Mouse (Mus musculus): ENCODE measurements around the gene Adgrd1. TPM values are rescaled to one million over a fixed set of nuclear protein-coding genes. Genes with fewer than 3 reads are reported as not detected.
A peak's percentile ranks its signal among the peaks of the same experiment; 100 is the strongest.

The Adgrd1 gene
- polyA plus RNA-seq, 1 experiment from 2014 or later: 2.1 TPM

DNA sequence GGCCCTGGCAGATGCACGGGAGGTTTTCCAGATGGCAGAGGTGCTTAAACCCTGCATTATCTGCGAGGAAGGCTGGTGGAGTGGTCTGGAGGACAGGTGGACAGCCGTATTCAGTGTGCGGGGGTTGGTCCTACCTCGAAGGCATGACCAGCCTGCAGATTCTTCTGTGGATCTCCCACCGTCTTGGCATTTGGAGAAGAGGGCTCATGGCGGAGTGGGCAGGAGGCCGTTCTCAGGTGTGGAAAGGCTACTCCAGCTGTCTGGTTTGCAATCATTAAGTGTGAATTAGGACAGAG is 32.8 kb upstream of the Adgrd1 start:
- peaks cover 2% of the 10 kb centered on the region; the same call in 1 of the 2 replicates for H3K4me1 ChIP-seq (ENCODE audit: control insufficient read depth, insufficient read depth, low read length)
- no peak for ATAC-seq (ENCODE audit: insufficient number of reproducible peaks, insufficient read depth, low FRiP score, low read depth)

GRCm38 (mm10) chr5:129064186-129064585 is 32.4 kb upstream of the Adgrd1 start:
- Histone ChIP-seq H3K27me3 (ENCODE audit: control insufficient read depth, insufficient read depth, low read length) (peaks cover 3% of the 10 kb centered on the region; the same call in 1 of the 2 replicates), H3K9ac (replicated peaks; ENCODE audit: low read depth, low read length) (no peak overlapping the region), H3K36me3 (ENCODE audit: control insufficient read depth, insufficient read depth, low read length) (no peaks in the 10 kb centered on the region), H3K9me3 (ENCODE audit: control insufficient read depth, low read depth, low read length) (no peaks in the 10 kb centered on the region), H3K4me1 (ENCODE audit: control insufficient read depth, insufficient read depth, low read length) (peaks cover 2% of the 10 kb centered on the region; the same call in 1 of the 2 replicates), H3K27ac (ENCODE audit: low read length) (no peak overlapping the region), H3K4me2 (replicated peaks; ENCODE audit: low read depth, low read length) (no peak overlapping the region), H3K4me3 (ENCODE audit: low read depth, low read length) (no peak overlapping the region)
- 56% methylated on average over 11 of the region's 11 CpGs for WGBS
- no peak for ATAC-seq (ENCODE audit: insufficient number of reproducible peaks, insufficient read depth, low FRiP score, low read depth)

More for the DNA sequence above, 32.8 kb upstream of the Adgrd1 start:
- Histone ChIP-seq H3K36me3 (ENCODE audit: control insufficient read depth, insufficient read depth, low read length) (no peaks in the 10 kb centered on the region), H3K27ac (ENCODE audit: low read length) (no peak overlapping the region), H3K9ac (replicated peaks; ENCODE audit: low read depth, low read length) (no peak overlapping the region), H3K4me2 (replicated peaks; ENCODE audit: low read depth, low read length) (peak overlapping the region; percentile 22), H3K9me3 (ENCODE audit: control insufficient read depth, low read depth, low read length) (no peaks in the 10 kb centered on the region), H3K4me3 (ENCODE audit: low read depth, low read length) (no peak overlapping the region), H3K27me3 (ENCODE audit: control insufficient read depth, insufficient read depth, low read length) (peaks cover 3% of the 10 kb centered on the region; the same call in 1 of the 2 replicates)
- 38% methylated on average over 8 of the region's 8 CpGs for WGBS

DNA sequence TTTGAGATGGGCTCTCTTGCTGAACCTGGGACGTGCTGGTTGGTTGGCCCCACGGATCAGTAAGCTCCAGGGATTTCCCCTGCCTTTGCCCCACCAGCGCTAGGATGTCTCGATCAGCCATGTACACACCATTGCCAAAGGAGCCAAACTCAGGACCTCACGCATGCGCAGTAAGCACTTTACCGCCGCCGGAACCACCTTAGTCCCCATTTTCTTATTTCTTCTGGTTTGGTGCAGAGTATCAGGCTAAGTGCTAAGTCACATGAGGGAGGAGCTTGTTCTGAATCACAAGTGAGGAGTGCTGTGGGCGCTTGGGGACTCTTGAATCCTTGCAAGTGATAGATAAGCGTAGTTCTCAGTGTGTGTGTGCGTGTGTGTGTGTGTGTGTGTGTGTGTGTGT is 31.2 kb upstream of the Adgrd1 start:
- Histone ChIP-seq H3K27me3 (ENCODE audit: control insufficient read depth, insufficient read depth, low read length) (peaks cover 3% of the 10 kb centered on the region; the same call in 1 of the 2 replicates), H3K27ac (ENCODE audit: low read length) (no peak overlapping the region), H3K4me1 (ENCODE audit: control insufficient read depth, insufficient read depth, low read length) (peaks cover 2% of the 10 kb centered on the region; the same call in 1 of the 2 replicates), H3K9ac (replicated peaks; ENCODE audit: low read depth, low read length) (no peak overlapping the region), H3K9me3 (ENCODE audit: control insufficient read depth, low read depth, low read length) (no peaks in the 10 kb centered on the region), H3K36me3 (ENCODE audit: control insufficient read depth, insufficient read depth, low read length) (no peaks in the 10 kb centered on the region), H3K4me2 (replicated peaks; ENCODE audit: low read depth, low read length) (no peak overlapping the region), H3K4me3 (ENCODE audit: low read depth, low read length) (no peak overlapping the region)
- ATAC-seq (ENCODE audit: insufficient number of reproducible peaks, insufficient read depth, low FRiP score, low read depth): no peak
- WGBS: 74% methylated on average over 12 of the region's 12 CpGs

DNA sequence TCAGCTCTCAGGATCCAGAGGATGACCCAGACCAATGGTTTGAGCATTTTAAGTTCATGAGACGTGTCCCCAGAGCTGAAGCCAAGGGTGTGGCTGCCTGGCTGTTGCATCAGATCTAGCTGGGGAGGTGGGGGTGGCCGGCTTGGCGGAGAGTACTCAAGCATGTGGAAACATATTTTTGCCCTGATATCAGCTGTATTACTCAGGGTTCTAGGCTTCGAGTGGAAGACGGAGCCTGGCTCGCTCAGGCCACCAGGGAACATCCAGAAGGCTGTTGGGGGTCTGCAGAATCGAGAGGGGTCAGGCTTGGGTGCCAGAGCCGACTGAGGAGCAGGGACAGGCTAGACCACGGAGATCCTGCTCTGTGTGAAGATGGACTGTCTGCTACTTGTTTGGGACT is 30.6 kb upstream of the Adgrd1 start:
- no peak overlapping the region for H3K27ac ChIP-seq (ENCODE audit: low read length)
- peaks cover 3% of the 10 kb centered on the region; the same call in 1 of the 2 replicates for H3K27me3 ChIP-seq (ENCODE audit: control insufficient read depth, insufficient read depth, low read length)
- ATAC-seq (ENCODE audit: insufficient number of reproducible peaks, insufficient read depth, low FRiP score, low read depth): no peak
- no peak overlapping the region for H3K9ac ChIP-seq (replicated peaks; ENCODE audit: low read depth, low read length)
- no peak overlapping the region for H3K4me3 ChIP-seq (ENCODE audit: low read depth, low read length)
- no peaks in the 10 kb centered on the region for H3K9me3 ChIP-seq (ENCODE audit: control insufficient read depth, low read depth, low read length)
- H3K4me1 ChIP-seq (ENCODE audit: control insufficient read depth, insufficient read depth, low read length): peaks cover 2% of the 10 kb centered on the region; the same call in 1 of the 2 replicates
- H3K4me2 ChIP-seq (replicated peaks; ENCODE audit: low read depth, low read length): no peak overlapping the region
- WGBS: 75% methylated on average over 9 of the region's 9 CpGs
- no peaks in the 10 kb centered on the region for H3K36me3 ChIP-seq (ENCODE audit: control insufficient read depth, insufficient read depth, low read length)

DNA sequence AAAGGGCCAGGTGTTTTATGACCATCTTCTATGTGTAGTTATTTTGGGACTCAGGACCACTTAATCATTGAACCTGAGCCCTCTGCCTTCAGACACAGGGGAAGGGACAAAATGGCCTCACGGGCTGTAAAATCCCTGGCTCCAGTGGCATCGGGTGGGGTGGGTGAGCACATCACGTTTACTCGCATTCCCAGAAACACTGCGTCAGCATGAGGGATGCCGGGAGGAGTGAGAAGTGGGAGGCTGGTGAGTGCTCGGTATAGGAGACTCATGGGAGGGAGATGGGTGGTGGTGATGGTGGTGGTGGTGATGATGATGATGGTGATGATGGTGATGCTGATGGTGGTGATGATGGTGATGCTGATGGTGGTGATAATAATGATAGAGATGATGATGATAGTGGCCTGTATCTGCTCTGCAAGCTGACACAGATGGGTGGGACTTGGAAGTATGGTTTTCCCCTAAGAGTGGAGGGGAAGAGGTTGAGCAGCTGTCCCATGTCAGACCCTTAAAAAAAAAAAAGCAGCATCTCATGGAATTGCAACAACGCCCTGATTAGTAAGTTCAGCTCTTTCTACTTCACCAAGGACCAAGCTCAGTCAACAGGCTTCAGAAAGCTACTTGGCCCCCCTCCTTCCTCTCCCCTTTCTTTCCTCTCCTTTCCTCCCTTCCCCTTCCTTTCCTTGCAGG is 29.9 kb upstream of the Adgrd1 start:
- Histone ChIP-seq H3K27ac (ENCODE audit: low read length) (no peak overlapping the region), H3K9ac (replicated peaks; ENCODE audit: low read depth, low read length) (no peak overlapping the region), H3K4me1 (ENCODE audit: control insufficient read depth, insufficient read depth, low read length) (peaks cover 4% of the 10 kb centered on the region; the same call in 1 of the 2 replicates), H3K4me3 (ENCODE audit: low read depth, low read length) (no peak overlapping the region), H3K9me3 (ENCODE audit: control insufficient read depth, low read depth, low read length) (no peaks in the 10 kb centered on the region), H3K36me3 (ENCODE audit: control insufficient read depth, insufficient read depth, low read length) (no peaks in the 10 kb centered on the region), H3K4me2 (replicated peaks; ENCODE audit: low read depth, low read length) (no peak overlapping the region), H3K27me3 (ENCODE audit: control insufficient read depth, insufficient read depth, low read length) (no peaks in the 10 kb centered on the region)
- ATAC-seq (ENCODE audit: insufficient number of reproducible peaks, insufficient read depth, low FRiP score, low read depth): no peak
- WGBS: 79% methylated on average over 8 of the region's 8 CpGs

DNA sequence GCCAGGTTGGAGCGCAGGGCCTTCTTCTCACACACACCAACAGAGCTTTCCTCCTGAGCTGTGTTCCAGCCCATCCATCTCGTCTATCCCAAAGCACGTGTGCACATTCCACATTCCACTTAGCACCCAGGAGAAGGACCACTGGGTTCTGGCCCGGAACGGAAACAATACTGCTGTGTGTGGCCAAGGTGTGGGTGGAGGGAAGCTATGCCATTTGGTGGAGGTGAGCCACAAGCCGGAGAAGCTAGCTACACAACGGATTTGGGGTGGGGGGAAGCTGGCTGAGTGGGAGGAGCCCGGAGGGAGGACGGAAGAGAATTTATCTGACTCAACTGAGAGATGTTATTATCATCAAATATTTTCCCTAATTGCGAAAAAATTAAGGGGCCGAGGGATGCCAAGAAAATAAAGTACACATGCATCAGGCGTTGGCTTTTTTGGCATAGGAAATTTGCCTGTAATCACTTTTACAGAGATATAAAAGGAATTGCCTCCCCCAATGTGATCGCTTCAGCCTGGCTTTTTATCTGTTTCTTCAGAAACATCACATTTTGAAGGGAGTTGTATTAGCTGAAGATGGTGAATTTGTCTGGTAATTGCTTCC is 29.2 kb upstream of the Adgrd1 start:
- Histone ChIP-seq H3K9ac (replicated peaks; ENCODE audit: low read depth, low read length) (no peak overlapping the region), H3K36me3 (ENCODE audit: control insufficient read depth, insufficient read depth, low read length) (no peaks in the 10 kb centered on the region), H3K27ac (ENCODE audit: low read length) (no peak overlapping the region), H3K27me3 (ENCODE audit: control insufficient read depth, insufficient read depth, low read length) (no peaks in the 10 kb centered on the region), H3K4me2 (replicated peaks; ENCODE audit: low read depth, low read length) (no peak overlapping the region), H3K4me3 (ENCODE audit: low read depth, low read length) (no peak overlapping the region), H3K4me1 (ENCODE audit: control insufficient read depth, insufficient read depth, low read length) (peaks cover 8% of the 10 kb centered on the region; the same call in 1 of the 2 replicates), H3K9me3 (ENCODE audit: control insufficient read depth, low read depth, low read length) (no peaks in the 10 kb centered on the region)
- WGBS: 57% methylated on average over 13 of the region's 13 CpGs
- no peak for ATAC-seq (ENCODE audit: insufficient number of reproducible peaks, insufficient read depth, low FRiP score, low read depth)

DNA sequence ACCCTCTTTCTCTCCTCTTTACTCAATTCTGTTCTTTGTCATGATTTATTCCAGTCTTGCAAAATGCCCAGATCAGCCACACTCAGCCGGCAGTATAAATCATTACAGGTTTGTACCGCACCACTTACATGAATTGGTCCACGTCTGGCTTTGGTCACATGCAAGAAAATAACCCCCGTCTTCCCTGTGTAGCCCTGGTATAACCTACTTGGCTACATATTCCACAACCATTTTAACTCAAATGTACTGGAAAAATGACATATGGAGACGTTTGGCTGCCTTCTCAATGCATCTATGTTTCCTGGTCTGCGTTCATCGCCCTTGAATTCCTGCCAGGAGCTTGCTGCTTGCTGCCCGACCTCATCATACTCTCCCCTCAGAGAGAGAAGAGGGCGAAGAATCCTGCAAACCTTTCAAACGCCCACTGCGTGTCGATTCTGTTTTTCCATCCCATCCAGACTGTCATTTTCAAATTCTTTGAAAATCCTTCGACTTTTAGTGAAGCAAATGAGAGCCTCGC is 24.7 kb upstream of the Adgrd1 start:
- H3K27ac ChIP-seq (ENCODE audit: low read length): no peak overlapping the region
- WGBS: 60% methylated on average over 14 of the region's 14 CpGs
- H3K4me1 ChIP-seq (ENCODE audit: control insufficient read depth, insufficient read depth, low read length): peaks cover 5% of the 10 kb centered on the region; the same call in 1 of the 2 replicates
- no peaks in the 10 kb centered on the region for H3K9me3 ChIP-seq (ENCODE audit: control insufficient read depth, low read depth, low read length)
- H3K36me3 ChIP-seq (ENCODE audit: control insufficient read depth, insufficient read depth, low read length): no peaks in the 10 kb centered on the region
- no peaks in the 10 kb centered on the region for H3K27me3 ChIP-seq (ENCODE audit: control insufficient read depth, insufficient read depth, low read length)
- no peak overlapping the region for H3K9ac ChIP-seq (replicated peaks; ENCODE audit: low read depth, low read length)
- no peak overlapping the region for H3K4me2 ChIP-seq (replicated peaks; ENCODE audit: low read depth, low read length)
- ATAC-seq (ENCODE audit: insufficient number of reproducible peaks, insufficient read depth, low FRiP score, low read depth): no peak
- no peak overlapping the region for H3K4me3 ChIP-seq (ENCODE audit: low read depth, low read length)

GRCm38 (mm10) chr5:129073404-129073803 is 23.1 kb upstream of the Adgrd1 start:
- Histone ChIP-seq H3K27ac (ENCODE audit: low read length) (no peak overlapping the region), H3K9me3 (ENCODE audit: control insufficient read depth, low read depth, low read length) (no peaks in the 10 kb centered on the region), H3K9ac (replicated peaks; ENCODE audit: low read depth, low read length) (no peak overlapping the region), H3K27me3 (ENCODE audit: control insufficient read depth, insufficient read depth, low read length) (no peaks in the 10 kb centered on the region), H3K36me3 (ENCODE audit: control insufficient read depth, insufficient read depth, low read length) (no peaks in the 10 kb centered on the region), H3K4me1 (ENCODE audit: control insufficient read depth, insufficient read depth, low read length) (peaks cover 5% of the 10 kb centered on the region; the same call in 1 of the 2 replicates), H3K4me2 (replicated peaks; ENCODE audit: low read depth, low read length) (no peak overlapping the region), H3K4me3 (ENCODE audit: low read depth, low read length) (no peak overlapping the region)
- no peak for ATAC-seq (ENCODE audit: insufficient number of reproducible peaks, insufficient read depth, low FRiP score, low read depth)
- WGBS: 78% methylated on average over 6 of the region's 6 CpGs
